Mouse (Mus musculus): ENCODE measurements at regions not wholly inside any gene's neighbourhood (a gene's known extent, or its start where the extent isn't known, plus 50 kb on each side); places are given as distances from the start of the nearest gene placed in this dataset.

DNA sequence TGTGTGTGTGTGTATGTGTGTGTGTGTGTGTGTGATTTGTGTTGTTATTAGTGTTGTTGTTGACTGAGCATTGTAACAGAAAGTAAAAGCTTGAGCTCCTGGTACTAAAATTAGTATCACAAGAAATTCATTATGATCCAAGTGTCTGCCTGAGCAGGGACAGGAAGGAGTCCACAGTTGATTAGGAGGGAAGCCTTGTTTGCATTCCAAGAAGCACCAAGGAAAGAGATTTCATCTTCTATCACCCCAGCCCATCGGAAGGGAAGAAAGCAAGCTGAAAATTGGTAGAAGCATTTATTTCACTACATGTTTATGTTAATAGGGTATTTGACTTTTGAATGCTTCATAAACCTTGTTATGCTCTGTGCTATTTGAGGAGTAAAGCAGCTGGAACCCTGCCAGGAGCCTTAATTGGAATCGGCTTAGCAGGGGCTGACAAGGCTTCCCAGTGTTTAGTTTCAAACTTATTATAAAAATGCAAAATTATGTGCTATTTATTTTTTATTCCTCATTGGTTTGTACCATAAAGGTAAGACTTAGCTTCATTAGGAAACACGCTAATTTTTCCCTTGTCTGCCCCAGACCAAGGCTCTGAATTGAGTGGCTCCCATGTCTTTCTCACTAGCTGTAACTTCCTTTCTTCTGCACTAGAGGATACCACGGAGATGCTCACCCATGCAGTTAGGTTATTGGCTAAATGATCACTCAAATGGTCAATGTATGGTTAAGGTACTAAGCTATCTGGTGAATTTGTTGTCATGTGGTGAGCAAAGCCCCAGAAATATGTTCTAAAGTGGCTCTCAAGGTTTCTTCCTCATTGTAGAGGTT is 318.6 kb downstream of the Serpinb8 start:
- no peak for DNase-seq (ENCODE audit: low read depth, low spot score)

DNA sequence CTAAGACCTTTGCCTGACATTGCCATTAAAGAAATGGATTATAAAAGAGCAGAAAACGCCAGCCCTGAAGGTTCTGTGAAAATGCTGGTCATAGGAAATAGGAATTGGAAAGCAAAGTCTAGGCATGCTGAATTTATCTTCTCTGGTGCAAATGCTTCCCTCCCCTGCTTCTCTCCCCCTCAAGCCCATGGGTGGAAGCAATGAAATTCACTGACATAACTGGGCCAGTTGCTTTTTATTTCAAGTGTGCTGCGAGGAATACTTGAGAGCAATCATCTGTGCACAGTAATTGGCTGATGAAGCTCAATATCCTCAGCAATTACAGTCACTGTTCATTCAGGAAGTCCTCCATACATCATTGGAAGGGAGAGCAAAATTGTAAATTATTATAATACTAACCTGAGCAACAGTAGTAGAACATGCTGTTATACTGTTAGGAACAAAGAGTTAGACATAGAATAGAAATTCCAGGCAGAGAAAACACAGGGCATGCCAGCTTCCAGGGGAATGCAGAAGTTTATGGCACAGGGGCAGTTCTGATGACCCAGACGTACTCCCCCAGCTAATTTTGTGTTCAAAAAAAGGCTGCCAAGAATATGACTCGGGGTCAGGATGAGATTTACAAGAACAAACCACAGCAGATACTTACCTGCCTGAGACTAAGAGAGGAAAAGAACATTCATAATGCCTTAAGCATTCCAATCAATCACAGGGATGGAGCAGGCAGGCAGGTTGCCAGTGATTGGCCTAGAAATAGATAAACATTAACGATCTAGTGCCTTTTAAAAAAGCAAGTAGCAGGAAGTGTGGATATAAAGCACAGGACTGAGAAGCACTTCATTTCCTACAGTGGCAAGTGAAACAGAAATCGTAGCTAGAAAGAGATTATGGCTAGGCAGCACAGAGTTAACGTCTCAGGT is 325.1 kb downstream of the Serpinb8 start:
- no peak for DNase-seq (ENCODE audit: low read depth, low spot score)

DNA sequence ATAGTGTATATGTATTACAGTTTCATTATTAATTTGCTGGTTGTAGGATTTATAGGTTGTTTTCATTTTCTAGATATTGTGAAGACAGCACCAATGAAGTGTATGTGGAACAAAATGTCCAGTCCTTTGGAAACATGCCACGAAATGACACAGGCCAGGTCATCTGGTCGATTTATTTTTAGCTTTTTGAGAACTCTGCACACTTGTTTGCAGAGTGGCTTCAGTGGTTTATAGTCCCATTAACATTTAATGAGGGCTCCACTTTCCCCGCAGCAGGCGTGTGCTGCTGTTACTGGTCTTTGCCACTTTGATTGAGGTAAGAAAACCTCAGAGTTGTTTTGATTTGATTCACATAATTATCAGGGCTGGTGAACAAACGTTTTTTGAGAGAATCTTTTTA is 327.2 kb downstream of the Serpinb8 start:
- no peak for DNase-seq (ENCODE audit: low read depth, low spot score)

DNA sequence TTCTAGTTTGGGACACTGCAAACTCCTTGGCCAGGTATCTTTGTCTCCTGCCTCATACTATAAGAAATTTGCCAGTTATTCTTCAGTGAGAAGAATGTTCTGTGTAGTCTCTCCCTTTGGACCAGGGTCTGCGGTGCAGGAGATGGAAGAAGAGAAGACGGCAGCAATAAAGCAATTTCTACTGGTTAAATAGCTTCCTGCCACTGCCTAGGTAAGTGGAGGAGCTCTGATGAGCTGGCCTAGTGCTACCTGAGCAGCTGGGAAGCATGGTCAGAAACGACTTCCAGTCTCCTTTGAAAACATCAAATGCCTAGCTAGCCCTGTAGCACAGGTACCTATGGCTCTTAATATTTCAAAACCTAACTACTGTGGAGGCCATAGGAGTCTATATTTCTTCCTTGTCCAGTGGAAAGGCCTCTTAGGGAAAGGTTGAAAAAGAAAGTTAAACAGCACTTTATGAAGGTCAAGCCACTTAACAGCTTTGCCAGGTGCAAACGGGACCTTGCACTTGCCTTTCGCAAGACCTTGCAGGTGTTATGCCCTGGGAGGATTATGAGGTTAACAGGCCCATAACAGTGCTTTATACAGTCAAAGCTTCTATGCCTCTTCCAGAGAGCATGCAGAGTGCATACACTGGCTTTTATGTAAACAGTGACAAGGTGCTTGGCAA is 351.9 kb downstream of the Serpinb8 start:
- peak; percentile 3 for DNase-seq (ENCODE audit: low read depth, low spot score)

DNA sequence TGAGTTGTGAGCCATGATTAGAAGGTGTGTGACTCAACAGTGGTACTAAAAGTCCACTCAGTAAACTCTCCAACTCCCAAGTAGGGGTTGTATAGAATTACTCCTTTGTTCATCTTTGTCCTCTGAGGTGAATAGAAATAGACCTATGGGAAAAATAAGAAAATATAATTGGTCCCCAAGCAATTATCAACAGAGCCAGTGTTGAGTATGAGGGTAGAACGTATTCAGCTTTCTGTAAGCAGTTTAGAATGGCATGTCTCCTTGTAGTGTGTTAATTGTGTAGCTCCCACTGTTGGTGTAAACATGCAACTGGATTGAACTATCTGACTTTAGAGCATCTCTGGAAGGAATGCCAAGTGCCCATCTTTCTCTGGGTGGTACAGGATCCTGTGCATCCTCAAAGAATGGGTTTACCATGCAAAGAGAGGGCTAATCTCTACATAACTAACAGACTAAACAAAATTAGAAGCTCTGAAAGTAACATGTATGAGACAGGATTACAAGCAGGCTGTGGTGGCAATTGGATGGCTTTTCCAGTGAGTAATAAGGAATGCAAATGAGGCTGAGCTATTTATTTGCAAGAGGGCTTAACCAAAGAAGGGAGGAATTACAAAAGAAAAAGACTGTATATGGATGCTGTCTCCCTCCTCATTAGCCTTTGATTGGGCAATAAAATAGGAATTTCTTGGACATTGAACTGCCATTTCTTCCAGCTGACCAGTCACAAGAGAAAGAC is 356.6 kb downstream of the Serpinb8 start:
- no peak for DNase-seq (ENCODE audit: low read depth, low spot score)

DNA sequence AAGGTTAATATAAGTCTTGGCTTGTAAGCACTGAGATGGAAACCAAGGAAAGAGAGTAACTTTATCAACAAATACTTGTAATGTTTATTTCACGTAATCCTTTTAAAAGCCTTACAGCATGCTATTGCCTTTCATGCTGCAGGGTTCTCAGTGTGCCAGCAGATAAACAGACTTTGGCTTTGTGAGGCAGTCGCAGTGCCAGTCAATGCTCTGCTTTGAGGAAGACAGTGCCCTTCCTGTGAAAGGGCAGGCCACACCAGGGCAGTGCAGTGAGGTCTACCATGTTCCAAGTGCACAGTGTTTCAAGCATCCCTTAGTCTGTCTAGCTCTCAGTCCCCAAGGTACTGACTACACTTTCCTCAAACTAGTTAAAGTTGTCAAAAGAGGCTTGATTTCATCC is 360.6 kb downstream of the Serpinb8 start:
- DNase-seq (ENCODE audit: low read depth, low spot score): no peak

DNA sequence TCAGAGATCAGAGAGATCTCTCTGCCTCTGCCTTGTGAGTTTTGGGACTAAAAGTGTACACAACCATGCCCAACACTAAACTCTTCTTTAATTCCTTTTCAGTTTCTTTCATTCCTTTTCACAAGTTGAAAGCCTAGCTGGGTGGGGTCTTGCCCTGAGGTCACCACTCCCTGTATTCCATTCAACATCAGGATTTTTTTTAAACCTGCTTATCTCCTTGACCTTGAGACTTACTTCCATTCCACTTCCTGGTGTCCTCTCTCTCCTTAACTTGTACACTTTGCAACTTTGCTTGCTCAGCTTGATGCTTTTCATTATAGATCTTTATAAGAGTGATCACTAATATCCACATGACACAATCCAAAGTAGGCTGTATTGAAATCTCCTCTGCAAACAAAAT is 371.2 kb downstream of the Serpinb8 start:
- no peak for DNase-seq (ENCODE audit: low read depth, low spot score)

DNA sequence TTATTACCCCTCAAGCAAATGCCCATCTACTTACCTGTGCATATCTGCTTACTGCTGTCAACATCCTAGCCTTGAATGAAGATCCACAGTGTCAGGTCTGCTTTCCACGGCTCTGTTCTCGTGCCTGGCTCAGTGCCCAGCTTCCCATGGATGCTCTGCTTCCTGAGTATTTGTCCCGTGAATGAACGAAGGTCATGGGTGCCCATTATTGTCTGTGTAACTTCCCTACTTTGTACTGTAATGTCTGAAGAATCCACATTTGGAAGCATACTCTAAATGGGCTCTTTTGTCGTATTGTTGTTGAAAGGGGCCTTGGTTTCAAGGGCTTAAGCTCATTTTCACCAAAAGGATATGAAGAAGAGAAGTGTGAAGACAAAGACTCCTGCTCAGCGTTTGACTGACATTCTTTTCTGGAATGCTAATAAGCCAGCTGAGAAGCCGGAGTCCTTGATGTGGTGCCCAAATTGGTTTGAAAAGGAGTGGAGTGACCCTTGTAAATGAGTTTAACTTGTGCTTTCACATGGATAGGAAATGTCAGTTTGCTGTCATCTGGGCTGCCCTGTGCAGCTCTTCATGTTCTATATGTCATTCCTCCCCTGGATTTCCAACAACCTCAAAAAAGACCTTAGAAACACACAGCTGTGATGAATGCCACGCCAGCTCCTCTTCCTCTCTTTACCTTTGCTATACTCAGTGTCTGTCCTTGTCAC is 386.0 kb downstream of the Serpinb8 start:
- DNase-seq (ENCODE audit: low read depth, low spot score): no peak

DNA sequence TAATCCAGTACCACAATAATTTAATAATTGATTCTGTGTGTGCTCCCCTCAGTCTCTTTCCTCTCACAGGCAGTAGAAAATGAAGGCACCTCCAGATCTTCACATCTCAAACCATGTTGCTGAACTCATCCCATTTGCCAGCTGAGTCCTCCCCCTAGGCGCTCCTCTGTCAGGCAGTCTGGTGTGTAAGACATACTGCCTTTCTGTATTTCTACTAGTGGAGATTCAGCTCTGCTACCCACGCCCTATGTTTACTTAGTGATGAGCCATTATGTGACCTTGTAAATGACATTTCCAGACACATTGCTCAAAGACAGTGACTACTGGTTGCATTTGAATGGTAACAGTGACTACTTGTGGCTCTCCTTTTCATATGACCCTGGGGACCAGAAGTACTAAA is 387.9 kb downstream of the Serpinb8 start:
- no peak for DNase-seq (ENCODE audit: low read depth, low spot score)

DNA sequence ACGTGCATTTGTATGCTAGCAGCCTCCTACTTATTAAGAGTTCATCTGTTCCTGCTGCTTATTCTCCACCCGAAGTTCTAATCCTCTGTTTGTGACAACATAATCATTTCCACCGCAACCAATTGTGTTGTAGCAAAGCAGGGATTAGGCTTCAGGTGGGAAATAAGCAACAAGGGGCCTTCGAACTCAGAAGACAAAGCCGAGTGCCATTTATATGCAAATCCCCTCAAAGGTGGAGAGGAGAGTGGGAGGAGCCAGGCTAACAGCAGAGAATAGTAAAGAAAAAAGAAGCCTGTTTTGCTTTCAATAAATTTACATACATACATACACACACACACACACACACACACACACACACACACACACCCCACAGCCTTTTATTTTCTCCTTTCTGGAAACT is 388.6 kb downstream of the Serpinb8 start:
- DNase-seq (ENCODE audit: low read depth, low spot score): no peak

DNA sequence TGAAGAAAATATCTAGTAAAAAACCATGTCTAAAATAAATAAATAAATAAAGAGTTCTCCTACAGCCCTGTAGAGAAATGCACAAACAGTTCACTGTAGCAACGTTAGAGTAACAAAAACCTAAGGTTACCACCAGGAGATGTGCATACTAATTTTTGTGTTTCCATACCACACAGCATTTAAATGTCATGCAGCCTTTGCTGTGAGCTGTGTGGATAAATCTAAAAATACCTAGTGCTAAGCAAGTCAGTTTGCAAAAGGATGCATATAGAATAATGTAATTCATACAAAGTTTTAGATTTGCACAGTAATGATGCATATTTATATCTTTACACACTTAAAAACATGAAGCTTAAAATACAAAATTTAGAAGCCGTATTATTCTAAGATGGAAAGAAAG is 395.8 kb downstream of the Serpinb8 start:
- no peak for DNase-seq (ENCODE audit: low read depth, low spot score)

DNA sequence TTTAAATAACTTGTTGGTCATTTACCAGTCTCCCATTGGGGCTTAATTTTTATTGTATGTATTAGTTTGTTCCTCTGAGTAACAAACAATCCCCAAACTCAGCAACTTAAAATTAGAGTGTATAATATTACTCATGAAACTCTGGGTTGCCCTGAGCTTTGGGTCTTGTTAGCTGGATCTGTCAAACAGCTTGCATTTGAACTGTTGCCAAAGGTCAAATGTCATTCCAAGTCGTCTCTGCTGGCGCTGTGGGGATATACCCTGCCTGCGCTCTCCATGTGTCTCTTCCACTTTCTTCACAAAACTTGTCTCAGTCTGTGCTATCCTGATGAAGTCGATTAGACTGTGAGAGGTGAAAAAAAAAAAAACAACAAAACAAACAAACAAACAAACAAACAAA is 398.3 kb downstream of the Serpinb8 start:
- no peak for DNase-seq (ENCODE audit: low read depth, low spot score)

DNA sequence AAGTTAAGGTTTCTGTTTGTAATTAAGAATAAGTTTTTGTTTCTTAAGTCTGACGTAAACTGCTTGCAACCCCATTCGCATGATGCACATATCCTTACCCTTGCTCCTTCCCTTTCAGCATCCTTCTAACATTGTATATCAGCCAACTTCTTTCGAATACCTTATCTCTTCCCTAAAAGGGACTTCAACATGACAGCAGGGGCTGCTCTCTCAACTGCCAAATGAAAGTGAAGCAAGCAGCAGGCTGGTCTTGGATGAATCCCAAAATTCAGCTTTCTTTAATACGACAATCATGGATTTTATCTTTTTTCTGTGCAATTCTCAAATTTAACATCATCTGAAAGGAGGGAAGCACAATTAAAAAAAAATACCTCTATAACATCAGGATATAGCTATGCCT is 403.2 kb downstream of the Serpinb8 start:
- no peak for DNase-seq (ENCODE audit: low read depth, low spot score)

DNA sequence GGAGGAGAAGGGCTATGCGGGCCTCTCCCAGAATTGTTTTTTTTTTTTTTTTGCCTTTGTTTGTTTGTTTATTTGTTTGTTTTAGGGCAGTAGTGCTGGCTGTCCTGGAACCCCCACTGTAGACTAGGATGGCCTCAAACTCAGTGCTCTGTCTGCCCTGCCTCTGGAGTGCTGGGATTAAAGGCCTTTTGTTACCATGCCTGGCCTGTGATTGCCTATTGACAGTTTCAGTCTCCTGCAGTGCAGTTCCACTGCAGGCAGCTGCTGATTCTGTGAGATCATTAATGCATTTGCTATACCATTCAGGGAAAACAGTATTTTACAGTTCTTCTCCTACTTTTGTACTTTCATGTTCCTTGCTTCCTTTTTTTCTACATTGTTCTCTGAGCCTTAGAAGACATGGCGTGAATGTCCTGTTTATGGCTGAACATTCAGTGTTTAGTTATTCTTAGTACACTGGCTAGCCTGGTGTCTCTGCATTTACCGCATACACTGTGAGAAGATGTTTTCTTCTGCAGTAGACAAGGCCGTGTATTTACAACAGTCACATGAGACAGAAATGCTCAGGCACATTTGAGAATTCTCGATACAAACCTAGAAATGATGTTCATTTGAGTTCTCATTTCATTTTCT is 434.0 kb downstream of the Serpinb8 start:
- DNase-seq (ENCODE audit: low read depth, low spot score): no peak

DNA sequence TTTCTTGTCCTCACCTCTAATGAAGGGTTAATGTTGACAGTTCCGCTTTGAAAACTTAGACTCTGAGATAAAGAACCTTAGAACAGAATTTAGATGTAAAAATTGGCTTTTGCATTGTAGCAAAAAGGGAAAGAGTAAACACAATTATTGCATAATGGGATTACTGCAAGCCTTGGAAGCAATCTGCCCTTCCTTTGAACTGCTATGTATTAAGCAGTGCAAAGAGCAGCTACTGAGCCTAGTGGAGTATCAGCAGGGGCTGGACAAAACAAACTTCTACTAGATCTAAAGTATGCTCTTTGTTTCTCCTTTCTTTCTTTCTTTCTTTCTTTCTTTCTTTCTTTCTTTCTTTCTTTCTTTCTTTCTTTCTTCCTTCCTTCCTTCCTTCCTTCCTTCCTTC is 434.9 kb downstream of the Serpinb8 start:
- DNase-seq (ENCODE audit: low read depth, low spot score): no peak

DNA sequence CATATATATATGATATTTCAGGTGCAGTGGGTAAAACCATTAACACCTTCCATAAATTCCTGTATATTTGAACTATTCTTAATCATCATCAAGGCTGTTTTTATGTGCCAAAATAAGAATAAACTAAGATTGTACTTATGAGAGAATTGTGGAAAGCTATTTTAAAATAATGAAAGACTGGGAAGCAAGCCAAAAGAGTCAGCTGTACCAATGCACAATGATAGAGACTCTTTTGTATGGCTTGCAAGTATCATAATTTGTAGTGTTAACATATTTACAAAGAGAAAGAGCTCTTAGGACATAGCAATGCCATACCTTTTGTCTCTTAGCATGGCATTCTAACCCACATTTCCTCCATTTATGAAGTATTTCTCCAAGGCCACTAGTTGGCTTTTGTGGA is 436.7 kb downstream of the Serpinb8 start:
- DNase-seq (ENCODE audit: low read depth, low spot score): no peak

DNA sequence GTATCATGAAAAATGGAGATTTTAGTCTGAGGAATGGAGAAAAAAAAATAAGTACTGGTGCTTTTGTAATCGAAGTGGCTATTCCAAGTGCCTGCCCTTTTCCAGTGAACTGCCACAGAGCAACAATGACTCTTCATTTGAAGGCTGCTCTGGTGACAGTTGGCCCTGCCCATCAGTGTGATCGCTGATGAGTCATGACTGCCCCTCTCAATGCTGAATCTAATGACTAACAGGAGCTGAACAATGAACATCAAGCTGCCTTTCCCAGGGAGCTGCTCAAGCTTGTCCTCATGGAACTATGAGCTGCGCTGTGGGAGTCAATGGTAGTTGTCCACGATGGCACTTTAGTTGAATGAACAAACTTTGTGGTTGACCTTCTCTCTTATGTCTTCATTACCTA is 456.4 kb downstream of the Serpinb8 start:
- no peak for DNase-seq (ENCODE audit: low read depth, low spot score)

DNA sequence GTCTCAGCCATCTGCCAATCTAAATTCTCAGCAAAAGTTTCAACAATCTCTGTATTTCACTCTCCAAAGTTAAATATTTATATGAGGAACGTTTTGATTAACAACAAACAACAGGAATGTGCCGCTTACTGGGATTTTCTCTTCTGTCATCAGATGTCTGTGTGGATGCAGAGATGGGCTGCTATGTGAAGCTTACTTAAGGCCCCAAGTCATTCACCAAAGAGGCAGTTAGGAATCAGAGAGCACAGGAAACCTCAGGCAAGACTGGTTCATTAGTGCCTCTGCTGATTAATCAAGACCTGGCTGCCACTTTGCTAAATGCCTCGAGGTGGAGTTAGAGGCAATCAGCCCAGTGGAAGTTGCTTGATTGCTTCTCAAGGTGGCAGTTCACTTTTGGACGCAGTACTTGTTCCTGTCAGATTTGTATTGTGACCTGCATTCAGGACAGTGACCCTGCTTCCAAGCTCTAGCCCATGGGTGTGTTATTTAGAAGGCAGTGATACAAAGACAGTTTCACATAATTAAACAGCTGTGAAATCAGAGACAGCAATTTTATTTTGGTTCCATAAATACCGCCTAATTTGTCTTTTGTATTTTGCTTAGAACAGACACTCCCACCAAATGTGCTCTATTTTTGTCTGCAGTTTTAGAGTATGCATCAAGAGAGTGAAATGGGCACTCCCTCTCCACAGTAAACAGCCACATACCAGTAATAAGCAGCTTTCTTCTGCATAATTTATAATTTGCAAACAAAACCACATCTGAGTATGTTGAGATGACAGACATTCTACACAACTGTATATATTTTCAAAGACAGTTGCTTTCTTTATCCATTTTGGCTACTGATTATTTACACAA is 457.3 kb downstream of the Serpinb8 start:
- DNase-seq (ENCODE audit: low read depth, low spot score): no peak

DNA sequence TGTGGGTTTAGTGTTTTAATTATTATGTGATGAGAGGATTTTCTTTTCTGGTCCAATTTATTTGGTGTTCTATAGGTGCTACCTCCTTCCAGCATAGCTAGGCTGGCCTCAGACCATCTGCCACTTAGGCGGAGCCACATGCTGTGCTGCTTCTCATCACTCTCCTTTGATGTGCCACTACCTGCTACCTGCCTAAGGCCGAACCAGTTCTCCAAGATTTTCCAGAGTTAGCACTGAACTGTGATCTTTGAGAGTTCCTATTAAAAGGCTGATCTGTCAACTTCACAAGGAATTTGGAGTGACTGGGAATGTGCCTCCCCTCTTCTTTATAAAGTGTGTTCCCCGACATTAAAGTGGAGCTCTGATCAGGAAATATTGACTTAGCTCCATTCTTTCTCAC is 504.8 kb downstream of the Serpinb8 start:
- no peak for DNase-seq (ENCODE audit: low read depth, low spot score)

DNA sequence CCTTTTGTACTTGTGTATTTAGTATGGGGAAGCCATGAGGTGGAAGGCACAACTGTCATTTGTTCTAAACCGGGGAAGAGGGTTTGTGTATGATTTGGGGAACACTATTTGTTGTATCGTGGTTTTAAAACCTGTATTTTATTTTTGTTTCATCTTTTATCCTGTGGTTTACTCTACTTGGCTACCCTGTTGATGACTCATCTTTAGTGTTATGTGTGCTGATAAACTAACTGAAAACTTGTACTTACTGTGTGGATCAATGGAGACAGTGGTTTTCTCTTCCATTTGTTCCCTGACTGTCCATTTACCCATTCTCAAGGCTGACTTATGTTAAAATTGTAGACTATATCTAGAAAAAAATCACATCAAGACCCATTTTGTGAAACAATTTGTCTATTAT is 512.8 kb downstream of the Serpinb8 start:
- no peak for DNase-seq (ENCODE audit: low read depth, low spot score)
